Mouse (Mus musculus) E14TG2a.4 (cell line): ENCODE measurements around the gene Fbxl17.

Experiments
- CTCF ChIP-seq: conservative IDR thresholded peaks from 2 replicates; pipeline ENCODE4 v1.5.1; 2014; ENCODE audit warnings: low read length
- NANOG ChIP-seq: IDR thresholded peaks from 2 replicates; pipeline ENCODE4 v1.6.1; 2014; ENCODE audit warnings: borderline replicate concordance, low read length, mixed read lengths

DNA sequence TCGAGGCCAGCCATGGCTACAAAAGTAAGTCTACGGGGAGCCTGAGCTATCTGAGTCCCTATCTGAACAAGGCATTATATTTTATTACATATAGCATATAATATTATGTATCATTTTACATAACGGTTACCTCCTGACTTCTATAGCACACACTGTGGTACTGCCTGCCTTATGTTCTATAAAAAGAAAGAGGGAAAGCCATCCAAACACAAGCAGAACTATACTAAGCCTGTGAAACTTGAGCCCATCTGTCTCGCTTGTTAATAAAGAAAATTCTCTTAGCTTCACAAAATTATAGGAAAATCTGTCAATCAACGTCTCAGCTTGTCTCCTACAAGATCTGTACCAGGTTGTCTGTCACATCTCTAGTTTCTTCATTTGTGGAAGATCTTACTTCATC, 173.6 kb downstream of the Fbxl17 start:
- TF ChIP-seq CTCF (no peak), NANOG (no peak)
